Mouse (Mus musculus) lung, embryonic 14.5 days (tissue): ENCODE measurements around the gene Usp39. TPM values are rescaled to one million over a fixed set of nuclear protein-coding genes. Genes with fewer than 3 reads are reported as not detected.
A peak's percentile ranks its signal among the peaks of the same experiment; 100 is the strongest.

Experiments used
- ATAC-seq: fragments of 200-750 bp; cut with Nextera tagmentation; 2 replicates; pipeline ENCODE4 v1.8.0; 2017; ENCODE audit warnings: mild to moderate bottlenecking, moderate TSS enrichment, moderate library complexity; ENCODE audit not compliant: insufficient read depth
- DNase-seq: peaks from one replicate; pipeline ENCODE4 v3.0.0-alpha.2; 2015
- H3K27ac ChIP-seq: fragments of 300-500 bp; sonication (generic); 2 replicates; pipeline ENCODE4 v1.5.1; 2014; ENCODE audit warnings: low read depth, mild to moderate bottlenecking, moderate library complexity
- H3K27me3 ChIP-seq: fragments of 300-500 bp; sonication (generic); 2 replicates; pipeline ENCODE4 v1.6.1; 2014; ENCODE audit warnings: low read length, control low read depth; ENCODE audit not compliant: insufficient read depth
- H3K36me3 ChIP-seq: fragments of 300-500 bp; sonication (generic); 2 replicates; pipeline ENCODE4 v1.6.1; 2014; ENCODE audit warnings: control low read depth; ENCODE audit not compliant: insufficient read depth
- H3K4me1 ChIP-seq: fragments of 300-500 bp; sonication (generic); 2 replicates; pipeline ENCODE4 v1.6.1; 2014; ENCODE audit warnings: antibody characterized with exemption, control low read depth; ENCODE audit not compliant: insufficient read depth
- H3K4me2 ChIP-seq: fragments of 300-500 bp; sonication (generic); 2 replicates; pipeline ENCODE4 v1.6.1; 2014; ENCODE audit warnings: mild to moderate bottlenecking
- H3K4me3 ChIP-seq: fragments of 300-500 bp; sonication (generic); 2 replicates; pipeline ENCODE4 v1.5.1; 2014; ENCODE audit warnings: low read depth, low read length
- H3K9ac ChIP-seq: fragments of 300-500 bp; sonication (generic); 2 replicates; pipeline ENCODE4 v1.6.1; 2014
- H3K9me3 ChIP-seq: fragments of 300-500 bp; sonication (generic); 2 replicates; pipeline ENCODE4 v1.6.1; 2016; ENCODE audit warnings: low read depth, low read length, control low read depth
- CTCF ChIP-seq: IDR thresholded peaks from 2 replicates; pipeline ENCODE4 v1.5.1; 2016; ENCODE audit warnings: antibody characterized with exemption, low read depth
- WGBS: fragments of 180-500 bp; shearing (Covaris S2); extraction: QIAGEN DNeasy Blood & Tissue Kit; methylation state at CpG from one replicate; pipeline ENCODE4 v1.1.7; 2014; 5-methylcytosine and 5-hydroxymethylcytosine counted together
- polyA plus RNA-seq: library from polyadenylated mRNA; unstranded; fragments of >200 nt; fragmentation: Nextera tagmentation; extraction: Ambion mirVana; gene quantifications from 2 replicates; pipeline ENCODE4 v1.2.1, GENCODE M21; 2014

The Usp39 gene
- polyA plus RNA-seq, 1 experiment from 2014 or later = 73.7 TPM

- Histone ChIP-seq H3K9me3 (no peaks in the 10 kb centered on the region), H3K27ac (no peak overlapping the region), H3K4me1 (peaks cover 2% of the 10 kb centered on the region; the same call in 1 of the 2 replicates), H3K4me2 (no peak overlapping the region), H3K4me3 (no peak overlapping the region), H3K36me3 (no peaks in the 10 kb centered on the region), H3K9ac (no peak overlapping the region), H3K27me3 (no peaks in the 10 kb centered on the region)
- WGBS = 78% methylated on average over 3 of the region's 3 CpGs
- TF ChIP-seq CTCF = no peak
- no peak for DNase-seq
- ATAC-seq = no peak
Measured at GRCm38 (mm10) chr6:72297825-72298224, 47.2 kb downstream of the Usp39 start.

- 39% methylated on average over 12 of the region's 12 CpGs for WGBS
- DNase-seq (peak; percentile 69), ATAC-seq (peak; percentile 90)
- peak overlapping the region; percentile 77 for H3K27ac ChIP-seq
- H3K9me3 ChIP-seq = no peaks in the 10 kb centered on the region
- no peaks in the 10 kb centered on the region for H3K4me1 ChIP-seq
- TF ChIP-seq CTCF = no peak
- no peaks in the 10 kb centered on the region for H3K36me3 ChIP-seq
- no peak overlapping the region for H3K4me3 ChIP-seq
- H3K4me2 ChIP-seq = peak overlapping the region; percentile 5; the same call in 1 of the 2 replicates
- no peak overlapping the region for H3K9ac ChIP-seq
- no peaks in the 10 kb centered on the region for H3K27me3 ChIP-seq
Measured at GRCm38 (mm10) chr6:72292972-72293651, 51.9 kb downstream of the Usp39 start.

- no peaks in the 10 kb centered on the region for H3K9me3 ChIP-seq
- no peaks in the 10 kb centered on the region for H3K36me3 ChIP-seq
- H3K4me1 ChIP-seq = no peaks in the 10 kb centered on the region
- no peak for ATAC-seq
- no peaks in the 10 kb centered on the region for H3K27me3 ChIP-seq
- H3K4me2 ChIP-seq = no peak overlapping the region
- no peak overlapping the region for H3K27ac ChIP-seq
- WGBS = 85% methylated on average over 3 of the region's 3 CpGs
- H3K9ac ChIP-seq = no peak overlapping the region
- no peak overlapping the region for H3K4me3 ChIP-seq
- no peak for TF ChIP-seq CTCF
- no peak for DNase-seq
Measured at GRCm38 (mm10) chr6:72289484-72289883, 55.5 kb downstream of the Usp39 start.

GRCm38 (mm10) chr6:72283914-72284313 is 61.1 kb downstream of the Usp39 start:
- Histone ChIP-seq H3K9ac (no peak overlapping the region), H3K36me3 (no peaks in the 10 kb centered on the region), H3K4me2 (no peak overlapping the region), H3K4me1 (no peaks in the 10 kb centered on the region), H3K27ac (no peak overlapping the region), H3K27me3 (no peaks in the 10 kb centered on the region), H3K4me3 (no peak overlapping the region), H3K9me3 (no peaks in the 10 kb centered on the region)
- DNase-seq (peak; percentile 80), ATAC-seq (no peak; the same call in 1 of the 2 replicates)
- 19% methylated on average over 4 of the region's 4 CpGs for WGBS
- TF ChIP-seq CTCF = peak; percentile 79

- DNase-seq = no peak
- 62% methylated on average over 7 of the region's 7 CpGs for WGBS
Measured at GRCm38 (mm10) chr6:72280410-72280998, 64.5 kb downstream of the Usp39 start.

GRCm38 (mm10) chr6:72279505-72279904 is 65.5 kb downstream of the Usp39 start:
- Histone ChIP-seq H3K4me1 (no peaks in the 10 kb centered on the region), H3K4me3 (no peak overlapping the region)
- WGBS = 74% methylated on average over 7 of the region's 7 CpGs

More at GRCm38 (mm10) chr6:72280410-72280998, 64.5 kb downstream of the Usp39 start:
- Histone ChIP-seq H3K4me1 (no peaks in the 10 kb centered on the region), H3K9ac (no peak overlapping the region), H3K36me3 (no peaks in the 10 kb centered on the region), H3K4me2 (no peak overlapping the region), H3K27ac (peak overlapping the region; percentile 36; the same call in 1 of the 2 replicates), H3K9me3 (no peaks in the 10 kb centered on the region), H3K27me3 (no peaks in the 10 kb centered on the region), H3K4me3 (no peak overlapping the region)
- no peak for TF ChIP-seq CTCF
- ATAC-seq = no peak

GRCm38 (mm10) chr6:72278835-72279234 is 66.1 kb downstream of the Usp39 start:
- no peak for DNase-seq
- no peak overlapping the region for H3K4me2 ChIP-seq
- no peaks in the 10 kb centered on the region for H3K27me3 ChIP-seq
- ATAC-seq = no peak
- no peak overlapping the region for H3K4me3 ChIP-seq
- H3K9ac ChIP-seq = no peak overlapping the region
- H3K36me3 ChIP-seq = no peaks in the 10 kb centered on the region
- H3K9me3 ChIP-seq = no peaks in the 10 kb centered on the region
- TF ChIP-seq CTCF = no peak
- 71% methylated on average over 4 of the region's 4 CpGs for WGBS
- no peaks in the 10 kb centered on the region for H3K4me1 ChIP-seq
- H3K27ac ChIP-seq = no peak overlapping the region

More at GRCm38 (mm10) chr6:72279505-72279904, 65.5 kb downstream of the Usp39 start:
- Histone ChIP-seq H3K9me3 (no peaks in the 10 kb centered on the region), H3K27me3 (no peaks in the 10 kb centered on the region), H3K27ac (no peak overlapping the region), H3K4me2 (no peak overlapping the region), H3K36me3 (no peaks in the 10 kb centered on the region), H3K9ac (no peak overlapping the region)
- TF ChIP-seq CTCF = no peak
- DNase-seq (no peak), ATAC-seq (no peak)
